Mouse (Mus musculus): ENCODE measurements around the gene Scly. TPM values are rescaled to one million over a fixed set of nuclear protein-coding genes. Genes with fewer than 3 reads are reported as not detected.
A peak's percentile ranks its signal among the peaks of the same experiment; 100 is the strongest.

The Scly gene
- polyA plus RNA-seq, 1 experiment from 2014 or later = 12.2 TPM

DNA sequence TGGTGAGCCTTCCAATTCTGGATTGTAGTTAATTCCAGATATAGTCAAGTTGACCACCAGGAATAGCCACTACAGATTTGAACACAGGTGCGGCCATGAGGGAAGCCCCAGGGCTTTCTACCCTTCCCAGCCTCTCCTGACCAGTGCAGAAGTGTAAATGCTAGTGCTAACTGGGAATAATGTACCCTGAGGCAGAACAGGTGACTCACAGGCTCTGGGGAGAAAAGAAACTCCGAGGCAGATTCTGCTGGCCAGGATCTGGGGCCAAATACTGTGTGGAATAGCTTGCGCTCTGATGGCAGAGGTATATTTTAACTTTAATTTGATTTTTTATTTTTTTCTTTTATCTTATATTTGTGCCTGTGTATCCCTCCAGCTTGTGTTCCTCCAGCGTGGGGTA, 6.5 kb downstream of the Scly start:
- H3K9ac ChIP-seq = no peak overlapping the region
- WGBS = 96% methylated on average over 4 of the region's 4 CpGs
- H3K4me3 ChIP-seq = no peak overlapping the region
- H3K9me3 ChIP-seq = no peaks in the 10 kb centered on the region
- peaks cover 55% of the 10 kb centered on the region for H3K36me3 ChIP-seq
- H3K27ac ChIP-seq = no peak overlapping the region
- no peaks in the 10 kb centered on the region for H3K4me1 ChIP-seq (replicated peaks)
- no peak overlapping the region for H3K4me2 ChIP-seq
- ATAC-seq (ENCODE audit: low FRiP score) = no peak
- no peaks in the 10 kb centered on the region for H3K27me3 ChIP-seq

- no peak overlapping the region for H3K4me2 ChIP-seq
- H3K4me3 ChIP-seq = no peak overlapping the region
- H3K4me1 ChIP-seq (replicated peaks) = 0 out of 2 replicates have a peak, but pooled peaks cover 3% of the 10 kb centered on the region
- 94% methylated on average over 13 of the region's 13 CpGs for WGBS
- no peaks in the 10 kb centered on the region for H3K9me3 ChIP-seq
- no peak overlapping the region for H3K27ac ChIP-seq
- no peak for ATAC-seq (ENCODE audit: low FRiP score)
- H3K27me3 ChIP-seq = no peaks in the 10 kb centered on the region
- H3K9ac ChIP-seq = no peak overlapping the region
- peaks cover 68% of the 10 kb centered on the region for H3K36me3 ChIP-seq
Observed at GRCm38 (mm10) chr1:91309366-91310085, 11.4 kb downstream of the Scly start.

- 92% methylated on average over 4 of the region's 4 CpGs for WGBS
- H3K36me3 ChIP-seq = peaks cover 46% of the 10 kb centered on the region
- H3K4me1 ChIP-seq (replicated peaks) = 0 out of 2 replicates have a peak, but pooled peaks cover 3% of the 10 kb centered on the region
- H3K4me2 ChIP-seq = no peak overlapping the region
- H3K4me3 ChIP-seq = no peak overlapping the region
- H3K27ac ChIP-seq = no peak overlapping the region
- ATAC-seq (ENCODE audit: low FRiP score) = no peak
- H3K27me3 ChIP-seq = no peaks in the 10 kb centered on the region
- H3K9ac ChIP-seq = no peak overlapping the region
- H3K9me3 ChIP-seq = no peaks in the 10 kb centered on the region
Observed at GRCm38 (mm10) chr1:91312273-91312672, 14.1 kb downstream of the Scly start.

DNA sequence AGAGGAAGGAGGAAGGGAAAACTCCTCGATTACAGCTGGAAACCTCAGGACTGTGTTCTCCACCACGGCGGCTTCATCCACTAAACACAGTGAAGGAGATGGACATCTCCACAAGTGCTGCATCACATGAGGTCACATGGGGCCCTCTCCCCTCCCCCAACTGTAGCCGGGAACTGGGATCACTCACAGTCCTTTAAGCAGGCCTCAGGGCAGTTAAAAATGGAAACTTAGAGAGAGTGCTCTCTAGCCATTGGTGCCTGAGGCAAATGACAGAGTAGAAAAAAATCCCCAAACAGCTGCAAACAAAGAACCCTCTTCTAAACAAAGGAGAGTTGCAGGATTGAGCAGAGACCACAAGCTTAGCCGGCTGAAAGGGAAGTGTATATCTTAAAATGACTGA, 15.1 kb downstream of the Scly start:
- no peak overlapping the region for H3K4me2 ChIP-seq
- H3K9ac ChIP-seq = no peak overlapping the region
- no peak for ATAC-seq (ENCODE audit: low FRiP score)
- H3K27me3 ChIP-seq = no peaks in the 10 kb centered on the region
- no peak overlapping the region for H3K27ac ChIP-seq
- H3K4me1 ChIP-seq (replicated peaks) = 0 out of 2 replicates have a peak, but pooled peaks cover 3% of the 10 kb centered on the region
- no peak overlapping the region for H3K4me3 ChIP-seq
- H3K36me3 ChIP-seq = peaks cover 40% of the 10 kb centered on the region
- WGBS = 40% methylated on average over 5 of the region's 5 CpGs
- no peaks in the 10 kb centered on the region for H3K9me3 ChIP-seq

GRCm38 (mm10) chr1:91317656-91318055, 19.5 kb downstream of the Scly start:
- Histone ChIP-seq H3K4me1 (replicated peaks) (0 out of 2 replicates have a peak, but pooled peaks cover 3% of the 10 kb centered on the region), H3K4me2 (no peak overlapping the region), H3K9me3 (no peaks in the 10 kb centered on the region), H3K36me3 (peaks cover 3% of the 10 kb centered on the region), H3K4me3 (no peak overlapping the region), H3K9ac (no peak overlapping the region), H3K27ac (no peak overlapping the region), H3K27me3 (no peaks in the 10 kb centered on the region)
- ATAC-seq (ENCODE audit: low FRiP score) = no peak
- WGBS = 84% methylated on average over 6 of the region's 6 CpGs

DNA sequence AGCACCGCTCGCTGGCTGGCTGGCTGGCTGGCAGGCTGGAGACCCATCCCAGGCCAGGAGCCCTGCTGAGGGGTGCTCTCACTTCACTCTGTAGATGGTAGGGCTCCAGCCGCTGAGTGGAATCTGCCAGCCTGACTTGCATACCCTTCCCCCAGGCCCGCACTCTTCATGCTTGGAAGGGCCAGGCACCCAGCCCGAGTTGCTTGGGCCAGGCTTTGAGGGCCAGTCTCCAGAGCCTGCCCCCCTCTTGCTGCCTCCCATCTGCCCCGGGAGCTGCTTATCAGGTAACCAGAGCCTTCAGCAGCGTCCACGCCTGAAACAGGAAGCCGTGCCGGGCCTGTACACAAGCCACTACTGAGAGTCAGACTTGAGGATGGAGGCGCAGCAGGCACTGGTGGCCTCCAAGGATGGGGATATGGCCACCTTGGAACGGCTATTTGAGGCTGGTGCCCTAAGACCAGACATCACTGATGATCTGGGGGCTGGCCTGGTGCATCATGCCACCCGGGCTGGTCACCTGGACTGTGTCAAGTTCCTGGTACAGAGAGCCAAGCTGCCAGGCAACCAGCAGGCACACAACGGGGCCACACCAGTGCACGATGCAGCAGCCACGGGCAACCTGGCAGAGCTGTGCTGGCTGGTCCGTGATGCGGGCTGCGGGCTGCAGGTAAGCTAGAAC, 23.8 kb downstream of the Scly start, which contains the start of gene Espnl:
Gene Espnl, plus strand, starts transcription at position 316 of the 679 bp plus-strand sequence.
- H3K27ac ChIP-seq = no peak within 1 kb of the TSS
- H3K27me3 ChIP-seq = 0 out of 2 replicates have a peak, but pooled peaks cover 4% of the 10 kb centered on the region
- no peaks in the 10 kb centered on the region for H3K4me1 ChIP-seq (replicated peaks)
- no peaks in the 10 kb centered on the region for H3K9me3 ChIP-seq
- ATAC-seq (ENCODE audit: low FRiP score) = no peak
- no peak within 1 kb of the TSS for H3K4me3 ChIP-seq
- WGBS = 85% methylated on average over 19 of the region's 19 CpGs
- no peak within 1 kb of the TSS for H3K4me2 ChIP-seq
- H3K9ac ChIP-seq = no peak within 1 kb of the TSS
- H3K36me3 ChIP-seq = peaks cover 2% of the 10 kb centered on the region; the same call in 1 of the 2 replicates

DNA sequence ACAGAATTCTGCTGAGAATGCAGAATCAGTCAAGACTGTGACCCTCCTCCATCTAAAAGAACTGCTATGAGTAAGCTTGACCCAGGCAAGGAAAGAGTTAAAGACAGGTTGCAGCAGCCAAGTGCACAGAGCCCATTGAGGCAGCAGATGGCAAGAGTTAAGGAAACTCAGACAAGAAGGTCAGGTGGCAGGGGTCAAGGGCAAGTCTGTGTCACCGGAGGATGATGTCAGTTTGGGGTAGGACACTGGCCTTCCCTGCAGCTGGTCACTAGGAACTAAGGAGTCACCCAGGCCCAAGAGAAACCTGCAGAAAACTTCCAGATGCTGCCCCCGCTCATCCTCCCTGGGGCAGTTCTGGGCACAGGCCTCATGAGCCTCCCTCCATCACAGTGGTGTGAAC, 26.5 kb downstream of the Scly start:
- ATAC-seq (ENCODE audit: low FRiP score) = no peak
- no peaks in the 10 kb centered on the region for H3K36me3 ChIP-seq
- no peaks in the 10 kb centered on the region for H3K4me1 ChIP-seq (replicated peaks)
- H3K4me3 ChIP-seq = no peak overlapping the region
- no peak overlapping the region for H3K9ac ChIP-seq
- no peaks in the 10 kb centered on the region for H3K9me3 ChIP-seq
- H3K27ac ChIP-seq = no peak overlapping the region
- H3K27me3 ChIP-seq = 0 out of 2 replicates have a peak, but pooled peaks cover 4% of the 10 kb centered on the region
- no peak overlapping the region for H3K4me2 ChIP-seq
- 84% methylated on average over 2 of the region's 2 CpGs for WGBS

DNA sequence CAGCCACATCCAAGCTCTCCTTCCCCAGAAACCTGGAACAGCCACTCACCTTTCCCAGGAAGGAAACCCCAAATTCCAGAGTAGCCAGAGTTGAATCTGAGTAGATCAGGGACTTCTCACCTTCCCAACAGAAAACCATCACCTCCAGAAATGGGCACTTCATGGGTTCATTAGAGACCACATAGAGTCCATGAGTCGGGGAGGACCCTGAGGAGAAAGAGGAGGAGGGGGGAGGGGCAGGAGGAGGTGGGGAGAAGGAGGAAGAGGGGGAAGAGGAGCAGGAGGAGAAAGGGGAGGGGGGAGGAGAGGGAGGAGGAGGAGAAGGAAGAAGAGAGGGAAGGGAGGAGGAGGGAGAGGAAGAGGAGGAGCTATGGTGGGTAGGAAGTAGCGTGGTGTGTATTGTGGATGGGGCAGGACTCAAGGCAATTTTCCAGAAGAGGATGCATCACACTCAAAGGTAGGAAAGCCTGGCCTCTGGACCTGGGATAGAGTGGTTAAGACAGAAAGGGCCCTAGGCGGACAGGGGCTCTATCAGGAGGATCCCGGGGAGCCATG, 27.4 kb downstream of the Scly start:
- 74% methylated on average over 4 of the region's 4 CpGs for WGBS
- Histone ChIP-seq H3K4me3 (no peak overlapping the region), H3K9ac (no peak overlapping the region), H3K9me3 (no peaks in the 10 kb centered on the region), H3K4me1 (replicated peaks) (no peaks in the 10 kb centered on the region), H3K27me3 (0 out of 2 replicates have a peak, but pooled peaks cover 4% of the 10 kb centered on the region), H3K4me2 (no peak overlapping the region), H3K27ac (no peak overlapping the region), H3K36me3 (no peaks in the 10 kb centered on the region)
- no peak for ATAC-seq (ENCODE audit: low FRiP score)

GRCm38 (mm10) chr1:91332102-91332501, 34.0 kb downstream of the Scly start:
- no peaks in the 10 kb centered on the region for H3K36me3 ChIP-seq
- whole genome bisulfite sequencing = 60% methylated on average over 4 of the region's 4 CpGs
- H3K4me2 ChIP-seq = no peak overlapping the region
- no peaks in the 10 kb centered on the region for H3K27me3 ChIP-seq
- no peaks in the 10 kb centered on the region for H3K9me3 ChIP-seq
- ATAC-seq (ENCODE audit: low FRiP score) = no peak
- H3K4me3 ChIP-seq = no peak overlapping the region
- no peaks in the 10 kb centered on the region for H3K4me1 ChIP-seq (replicated peaks)
- no peak overlapping the region for H3K9ac ChIP-seq
- H3K27ac ChIP-seq = peak overlapping the region; percentile 40; the same call in 1 of the 2 replicates

DNA sequence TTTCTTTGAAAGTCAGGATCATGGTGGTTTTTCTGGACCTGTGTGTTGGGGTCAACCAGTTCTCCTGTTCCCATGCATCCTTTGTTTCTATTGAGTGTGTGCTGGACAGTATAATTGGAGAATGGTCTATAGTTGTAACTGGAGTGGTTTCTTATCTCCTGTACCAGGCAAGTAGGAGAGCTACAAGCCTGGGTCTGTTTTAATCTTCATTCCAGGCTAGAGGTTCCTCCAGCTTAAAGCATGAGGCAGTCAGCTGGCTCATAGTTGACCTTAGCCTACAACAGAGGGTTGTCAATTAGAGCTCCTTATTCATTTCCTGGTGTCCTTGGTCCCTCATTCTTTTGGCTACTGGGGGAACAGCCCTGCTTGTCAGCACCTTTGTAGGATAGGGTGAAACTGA, 35.4 kb downstream of the Scly start:
- Histone ChIP-seq H3K27me3 (no peaks in the 10 kb centered on the region), H3K36me3 (no peaks in the 10 kb centered on the region), H3K27ac (no peak overlapping the region), H3K9ac (no peak overlapping the region), H3K4me2 (no peak overlapping the region), H3K4me3 (no peak overlapping the region), H3K9me3 (no peaks in the 10 kb centered on the region), H3K4me1 (replicated peaks) (no peaks in the 10 kb centered on the region)
- ATAC-seq (ENCODE audit: low FRiP score) = no peak

GRCm38 (mm10) chr1:91337355-91337754, 39.2 kb downstream of the Scly start:
- no peaks in the 10 kb centered on the region for H3K9me3 ChIP-seq
- 90% methylated on average over 7 of the region's 7 CpGs for WGBS
- H3K27me3 ChIP-seq = peaks cover 4% of the 10 kb centered on the region
- H3K36me3 ChIP-seq = no peaks in the 10 kb centered on the region
- no peak overlapping the region for H3K27ac ChIP-seq
- H3K4me3 ChIP-seq = no peak overlapping the region
- no peak for ATAC-seq (ENCODE audit: low FRiP score)
- no peak overlapping the region for H3K4me2 ChIP-seq
- H3K9ac ChIP-seq = no peak overlapping the region
- H3K4me1 ChIP-seq (replicated peaks) = no peaks in the 10 kb centered on the region

GRCm38 (mm10) chr1:91344001-91344400, 45.9 kb downstream of the Scly start:
- no peak overlapping the region for H3K4me2 ChIP-seq
- no peak overlapping the region for H3K9ac ChIP-seq
- H3K36me3 ChIP-seq = no peaks in the 10 kb centered on the region
- peaks cover 48% of the 10 kb centered on the region for H3K27me3 ChIP-seq
- peaks cover 18% of the 10 kb centered on the region for H3K4me1 ChIP-seq (replicated peaks)
- no peak overlapping the region for H3K4me3 ChIP-seq
- H3K27ac ChIP-seq = no peak overlapping the region
- ATAC-seq (ENCODE audit: low FRiP score) = no peak
- H3K9me3 ChIP-seq = no peaks in the 10 kb centered on the region
- 73% methylated on average over 3 of the region's 3 CpGs for WGBS
